Mouse (Mus musculus) frontal cortex, adult 2 months (tissue): ENCODE results near the gene Rnf149. TPM values are rescaled to one million over a fixed set of nuclear protein-coding genes. Genes with fewer than 3 reads are reported as not detected.
"Not testable (repeated sequence)": the region's sequence is repeated elsewhere in the genome, so short reads cannot be mapped to it uniquely, and the experiment has no call there.

Experiments
- DNase-seq, 2 experiments: peaks; one replicate each; pipeline ENCODE4 v3.0.0; 2022; ENCODE audit warnings: low spot score in 1 of 2; ENCODE audit errors: extremely low spot score in 1 of 2
- polyA plus RNA-seq: library from polyadenylated mRNA; depleted of rRNA; stranded (reverse); fragments of >200 nt; gene quantifications from 2 replicates; pipeline ENCODE4 v1.2.3, GENCODE M21; 2012; rRNA removed

Rnf149 gene
- polyA plus RNA-seq = 25.7 and 29.3 TPM in 2 replicates

DNA sequence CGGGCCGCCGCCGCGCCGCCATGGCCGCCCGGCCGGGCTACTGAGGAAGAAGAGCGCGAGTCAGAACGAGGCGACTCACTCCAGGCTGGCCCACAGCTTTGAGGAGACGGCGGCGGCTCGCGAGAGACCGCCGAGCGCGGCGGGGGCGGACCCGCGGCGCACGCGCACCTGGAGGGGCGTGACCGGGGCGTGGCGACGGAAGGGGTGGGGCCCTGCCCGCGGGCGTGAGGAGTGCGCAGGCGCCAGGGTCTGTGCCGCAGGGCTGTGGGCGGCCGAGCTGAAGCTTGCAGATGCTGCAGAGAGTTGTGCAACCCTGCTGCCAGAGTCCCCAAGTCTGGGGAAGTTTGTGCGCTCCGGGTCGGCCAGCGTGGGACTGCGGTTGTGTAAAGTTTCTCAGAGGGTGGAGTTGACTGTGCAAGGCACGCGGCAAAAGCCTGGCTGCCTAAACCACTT lies at the start of gene Rnf149:
TSS of gene Rnf149 (minus strand) at position 153 of the 453 bp plus-strand sequence.
- DNase-seq = peak; percentile 91 to 97

DNA sequence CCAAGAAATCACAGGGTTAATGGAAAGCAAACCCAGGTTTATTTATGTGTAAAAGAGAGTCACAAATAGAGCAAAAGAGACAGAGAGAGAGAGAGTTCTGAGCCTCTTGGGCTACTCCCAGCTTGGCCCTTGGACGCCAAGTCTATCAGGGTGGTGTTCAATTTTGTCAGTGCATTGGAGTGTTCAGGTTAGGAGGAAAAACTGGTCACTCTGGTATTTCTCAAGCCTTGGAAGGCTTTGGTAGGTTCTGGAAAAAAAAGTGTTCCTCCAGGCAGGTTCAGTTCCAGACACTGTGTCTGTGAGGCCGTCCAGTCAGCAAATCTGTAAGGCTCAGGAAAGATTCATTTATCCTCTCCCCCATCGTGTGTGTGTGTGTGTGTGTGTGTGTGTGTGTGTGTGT lies 48.3 kb upstream of the Rnf149 start:
- no peak for DNase-seq

DNA sequence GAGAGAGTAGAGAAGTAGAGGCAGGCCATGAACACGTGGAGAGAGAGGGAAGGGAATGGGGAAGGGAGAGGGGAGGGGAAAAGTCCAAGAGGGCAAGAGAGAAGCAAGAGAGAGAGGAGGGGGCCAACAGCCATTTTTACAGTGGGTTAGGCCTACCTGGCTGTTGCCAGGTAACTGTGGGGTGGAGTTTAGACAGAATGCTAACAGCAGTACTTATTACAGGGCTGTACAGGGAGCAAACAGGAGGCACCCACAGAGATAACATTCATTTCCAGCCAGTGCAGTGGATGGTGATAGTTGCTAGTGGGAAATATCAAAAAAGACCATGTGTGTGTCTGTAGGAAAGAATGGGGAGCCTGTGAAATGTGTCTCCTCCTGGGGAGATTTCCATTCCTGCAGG lies 46.5 kb upstream of the Rnf149 start:
- DNase-seq = no peak

DNA sequence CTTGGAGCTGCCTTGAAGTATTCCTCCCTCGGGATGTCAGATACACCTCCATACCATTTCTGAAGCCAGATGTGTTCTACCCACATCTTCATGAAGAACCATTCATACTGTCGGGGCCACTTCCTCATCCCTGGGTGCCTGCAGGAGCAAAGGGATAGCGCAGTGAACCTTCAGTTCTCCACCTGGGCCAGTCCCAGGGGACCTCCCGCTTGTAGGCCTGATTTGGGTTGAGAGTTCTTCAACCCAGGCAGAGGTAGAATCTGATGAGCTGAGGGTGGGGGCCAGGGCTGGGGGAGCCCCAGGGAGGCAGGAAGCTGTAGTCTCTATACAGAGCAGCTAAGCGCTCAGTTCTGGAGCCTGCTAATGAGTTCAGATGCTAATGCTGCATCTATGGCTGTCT lies 45.9 kb upstream of the Rnf149 start:
- DNase-seq = no peak

DNA sequence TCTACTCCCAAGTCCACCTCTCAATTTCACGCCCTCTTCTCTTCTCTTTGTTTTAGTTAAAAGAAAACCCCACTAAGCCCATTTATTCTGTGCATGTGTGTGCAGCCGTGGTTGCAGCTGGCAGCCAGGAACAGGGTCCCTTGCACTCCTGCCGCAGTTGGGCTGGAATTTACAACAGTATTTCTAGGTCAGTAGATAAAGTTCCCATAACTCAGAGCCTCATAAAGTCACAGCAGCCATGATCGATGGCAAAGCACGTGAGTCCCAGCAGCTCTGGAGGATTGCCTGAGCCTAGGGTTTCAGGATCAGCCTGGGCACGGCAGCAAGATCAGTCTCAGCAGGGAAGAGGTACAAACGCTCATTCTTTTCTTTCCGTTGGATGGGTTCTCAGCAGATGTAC lies 41.3 kb upstream of the Rnf149 start:
- no peak for DNase-seq

DNA sequence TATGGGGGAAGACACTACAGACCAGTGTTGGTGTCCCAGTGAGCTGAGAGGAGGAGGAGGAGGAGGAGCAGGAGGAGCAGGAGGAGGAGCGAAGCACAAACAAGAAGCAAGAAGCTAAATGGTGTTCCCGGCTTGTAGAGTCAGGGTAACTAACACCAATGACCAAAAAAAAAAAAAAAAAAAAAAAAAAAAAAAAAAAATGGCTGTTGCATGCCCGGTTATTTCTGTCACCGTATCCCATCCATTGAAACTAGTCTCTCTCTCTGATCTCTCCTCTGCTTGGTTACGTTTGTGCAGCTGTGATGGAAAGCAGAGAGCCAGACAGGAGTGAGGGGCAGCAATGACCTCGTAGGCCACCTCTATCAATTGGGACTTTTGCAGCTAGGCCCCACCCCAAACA lies 38.3 kb upstream of the Rnf149 start:
- DNase-seq = no peak

DNA sequence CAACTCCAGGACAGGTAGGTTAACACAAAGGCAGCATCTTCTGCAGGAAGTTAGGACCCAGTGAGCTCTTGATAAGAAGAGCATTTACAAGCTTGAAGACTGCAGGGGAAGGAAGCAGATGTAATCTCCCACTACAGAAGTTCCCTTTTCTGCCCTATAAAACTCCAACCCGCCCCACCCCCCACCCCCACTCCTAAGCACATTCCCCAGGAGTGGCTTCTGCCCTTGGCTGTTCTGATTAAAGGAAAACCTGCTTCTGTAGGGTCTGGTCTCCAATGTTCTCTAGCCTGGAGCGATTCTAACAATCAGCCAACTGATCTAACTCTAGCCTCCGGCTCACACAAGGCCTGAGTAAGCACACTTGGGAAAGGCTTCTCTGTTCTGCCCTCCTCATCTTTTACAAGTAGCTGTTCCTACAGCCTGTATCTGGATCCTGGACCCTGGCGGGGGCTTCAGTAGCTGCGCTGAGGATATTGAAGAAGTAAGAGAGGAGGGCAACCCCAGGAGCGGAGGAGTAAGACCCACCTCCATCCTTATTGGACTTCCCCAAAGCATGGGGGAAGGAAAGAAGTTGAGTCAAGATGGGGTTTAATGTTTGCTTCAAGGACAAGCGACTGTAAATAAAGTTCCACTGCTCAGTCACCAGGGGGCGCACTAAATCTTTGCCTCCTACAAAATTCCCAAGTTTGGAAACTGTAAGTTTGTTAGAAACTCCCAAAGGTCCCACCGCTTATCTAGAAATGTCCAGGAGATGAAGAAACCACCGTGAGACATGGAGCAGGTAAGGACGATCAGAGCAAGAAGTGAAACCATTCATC lies 37.5 kb upstream of the Rnf149 start:
- peak in 1 of 2 experiments; percentile 59 for DNase-seq

DNA sequence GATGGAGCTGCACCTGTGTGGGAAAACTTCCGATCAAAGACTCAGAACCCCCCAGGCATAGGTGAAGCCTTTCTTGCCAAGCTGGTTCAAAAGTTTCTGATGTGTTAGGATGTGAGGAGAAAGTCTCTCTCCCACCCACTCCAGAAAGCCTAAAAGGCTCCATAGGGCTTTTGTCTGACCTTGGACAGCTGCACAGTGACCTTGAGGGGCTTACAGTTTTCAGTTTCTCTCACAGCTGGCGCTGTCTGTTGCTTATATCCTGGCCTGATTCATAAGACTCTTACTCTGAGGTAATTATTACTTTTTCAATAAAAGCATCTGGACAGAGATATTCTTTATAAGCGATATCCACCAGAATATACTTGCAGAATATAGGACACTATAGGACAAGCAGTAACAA lies 35.9 kb upstream of the Rnf149 start:
- no peak for DNase-seq

DNA sequence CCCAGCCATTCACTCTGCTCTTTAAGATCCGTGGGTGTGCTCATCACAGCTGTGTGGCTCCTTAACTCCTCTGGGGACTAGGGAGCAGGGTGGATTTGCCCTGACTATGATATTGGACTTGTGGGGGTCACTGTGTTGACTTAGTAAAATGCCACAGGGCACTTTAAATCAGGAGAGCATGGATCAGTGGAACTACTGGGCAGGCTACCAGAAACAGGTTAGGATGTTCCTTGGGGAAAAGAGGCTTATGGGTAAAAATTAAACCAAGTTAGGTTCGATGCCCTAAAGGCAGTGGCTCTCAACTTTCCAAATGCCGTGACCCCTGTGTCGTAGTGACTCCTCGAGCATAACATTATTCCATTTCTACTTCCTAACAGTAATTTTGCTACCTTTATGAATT lies 35.3 kb upstream of the Rnf149 start:
- DNase-seq = no peak

DNA sequence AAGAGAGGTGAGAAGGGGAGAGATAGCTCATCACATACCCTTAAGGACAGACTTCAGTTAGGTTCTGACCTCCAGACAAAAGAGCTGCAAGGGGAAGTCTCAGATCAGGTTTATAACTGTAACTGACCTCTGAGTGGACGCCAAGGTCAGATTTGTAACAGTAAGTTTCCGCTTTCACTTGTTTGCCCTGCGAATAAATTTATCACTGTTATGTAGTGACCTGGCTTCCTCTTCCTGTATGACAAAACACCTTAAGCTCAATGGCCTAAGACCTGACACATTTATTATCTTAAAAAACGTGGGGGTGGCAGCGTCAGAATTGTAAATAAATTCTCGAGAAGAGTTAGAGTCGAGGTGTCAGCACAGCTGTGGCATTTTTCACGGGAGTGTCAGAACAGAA lies 31.3 kb upstream of the Rnf149 start:
- DNase-seq = no peak

DNA sequence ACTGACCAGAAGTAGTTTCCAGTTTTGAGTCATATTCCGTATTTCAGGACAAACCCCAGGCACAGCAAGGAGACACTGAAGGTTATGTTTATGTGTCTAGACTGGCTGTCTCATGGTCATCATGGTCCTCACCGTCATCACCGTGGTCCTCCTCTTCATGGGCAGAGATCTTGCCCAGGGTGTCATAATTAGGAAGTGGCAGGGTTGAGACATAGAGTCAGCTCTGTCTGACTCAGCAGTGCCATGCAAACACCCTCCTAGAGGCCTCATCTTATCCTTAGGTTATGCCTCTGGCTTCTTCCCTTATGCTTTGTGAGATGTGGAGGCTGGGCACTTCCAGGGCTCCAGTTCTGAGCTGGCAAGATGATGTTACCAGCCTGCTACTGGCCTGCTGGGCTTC lies 25.3 kb upstream of the Rnf149 start:
- DNase-seq = no peak

DNA sequence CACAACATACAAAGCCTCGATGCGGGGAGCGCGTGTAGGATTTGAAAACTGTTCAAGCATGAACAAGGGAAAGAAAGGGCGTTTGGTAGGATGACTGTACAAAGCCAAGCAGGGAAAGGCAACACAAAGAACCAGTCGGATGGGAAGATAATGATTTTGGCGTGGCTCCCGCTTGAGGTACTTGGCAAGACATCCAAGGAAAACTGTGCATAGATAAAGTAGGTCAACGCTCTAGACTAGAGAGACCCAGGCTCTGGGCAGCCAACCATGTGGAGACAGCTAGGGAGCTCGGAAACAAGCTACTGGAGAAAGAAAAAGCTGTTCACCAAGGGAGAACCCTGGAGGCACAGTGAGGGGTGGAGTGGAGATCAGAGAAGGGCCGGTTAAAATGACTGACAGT lies 21.5 kb upstream of the Rnf149 start:
- DNase-seq = peak in 1 of 2 experiments; percentile 47

DNA sequence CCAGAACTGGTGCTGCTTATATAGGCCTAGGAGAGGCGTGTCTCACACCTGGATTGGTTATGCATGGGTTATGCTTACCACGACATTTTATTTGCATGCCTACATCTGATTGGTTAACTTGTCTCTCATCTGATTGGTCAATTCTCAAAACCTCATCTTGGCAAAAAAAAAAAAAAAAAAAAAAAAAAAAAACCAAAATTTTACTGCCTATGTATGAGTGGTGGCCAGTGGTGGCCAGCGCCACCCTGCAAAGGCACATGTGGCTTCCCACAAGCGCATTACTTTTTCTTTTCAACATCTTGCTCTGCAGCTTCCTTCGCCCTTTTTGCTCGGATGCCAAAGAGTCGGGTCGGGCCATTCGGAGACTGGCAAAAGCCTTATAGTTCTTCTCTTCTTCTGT lies 19.9 kb upstream of the Rnf149 start:
- DNase-seq = not testable (repeated sequence)

DNA sequence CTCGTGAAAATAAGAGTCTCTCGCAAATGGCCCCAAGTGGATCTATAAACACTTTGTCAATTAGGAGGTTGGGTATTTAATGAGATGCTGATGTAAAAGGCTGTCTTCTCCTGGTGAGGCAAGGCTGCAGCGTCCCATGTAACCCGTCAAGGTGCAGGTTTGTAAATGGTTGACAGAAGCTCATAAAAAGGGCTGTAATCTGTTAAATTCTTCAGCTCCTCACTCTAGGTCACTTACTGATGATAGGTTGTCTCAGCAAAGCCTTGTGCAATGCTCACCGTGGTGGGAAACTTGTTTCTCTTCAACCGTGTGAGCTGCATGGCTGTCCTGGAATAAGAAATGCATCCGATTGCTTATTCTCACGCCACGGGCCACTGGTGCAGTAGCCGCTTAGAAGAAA lies 16.6 kb upstream of the Rnf149 start:
- DNase-seq = no peak

DNA sequence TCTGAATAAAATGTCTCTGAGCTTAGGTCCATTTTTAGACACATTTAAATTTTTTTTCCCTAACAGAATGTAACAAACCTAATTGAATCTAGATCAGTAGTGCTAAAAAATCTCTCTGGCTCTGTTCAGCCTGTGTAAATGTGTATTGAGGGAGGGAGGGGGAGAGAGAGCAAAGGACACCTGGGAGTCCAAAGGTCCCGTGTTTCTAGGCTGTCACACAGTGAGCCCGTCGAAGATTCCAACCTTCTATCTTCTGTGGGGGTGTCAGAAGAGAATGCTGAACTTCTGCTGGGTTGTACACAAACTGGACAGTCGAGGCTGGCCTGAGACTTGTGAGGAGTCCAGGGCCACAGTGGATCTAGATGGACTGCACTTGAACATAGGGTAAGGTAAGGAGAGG lies 14.9 kb upstream of the Rnf149 start:
- no peak for DNase-seq

DNA sequence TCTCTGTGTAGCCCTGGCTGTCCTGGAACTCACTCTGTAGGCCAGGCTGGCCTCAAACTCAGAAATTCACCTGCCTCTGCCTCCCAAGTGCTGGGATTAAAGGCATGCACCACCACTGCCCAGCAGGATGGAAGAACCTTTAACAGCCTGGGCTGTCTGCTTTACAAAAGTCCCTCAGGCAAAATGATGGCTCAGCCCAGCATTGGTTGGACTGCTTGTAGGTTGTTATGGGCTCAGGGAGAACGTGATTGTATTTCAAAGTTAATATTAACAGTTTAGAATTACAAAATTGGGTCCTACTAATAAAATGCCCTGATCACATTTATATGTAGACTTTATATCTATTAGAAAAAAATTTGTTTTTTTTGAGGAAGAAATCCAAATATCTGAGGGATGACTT lies 14.4 kb upstream of the Rnf149 start:
- not testable (repeated sequence) for DNase-seq

DNA sequence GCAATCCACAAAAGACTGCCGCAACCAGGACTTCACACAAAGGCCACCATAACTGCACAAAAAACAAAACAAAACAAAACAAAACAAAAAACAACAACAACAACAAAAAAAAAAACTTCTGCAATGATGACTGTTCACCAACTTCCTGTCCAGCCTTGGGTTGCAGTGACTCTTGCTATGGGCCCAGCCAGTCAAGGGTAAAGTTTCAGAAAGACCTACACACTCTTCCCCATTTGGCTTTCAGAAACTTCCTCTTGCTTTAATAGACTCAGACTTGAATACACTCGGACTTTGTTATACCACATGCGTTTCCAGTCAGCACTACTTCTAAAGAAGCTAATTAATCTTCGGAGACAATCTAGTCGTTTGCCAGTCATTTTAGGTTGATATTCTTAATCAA lies 13.0 kb upstream of the Rnf149 start:
- no peak for DNase-seq

DNA sequence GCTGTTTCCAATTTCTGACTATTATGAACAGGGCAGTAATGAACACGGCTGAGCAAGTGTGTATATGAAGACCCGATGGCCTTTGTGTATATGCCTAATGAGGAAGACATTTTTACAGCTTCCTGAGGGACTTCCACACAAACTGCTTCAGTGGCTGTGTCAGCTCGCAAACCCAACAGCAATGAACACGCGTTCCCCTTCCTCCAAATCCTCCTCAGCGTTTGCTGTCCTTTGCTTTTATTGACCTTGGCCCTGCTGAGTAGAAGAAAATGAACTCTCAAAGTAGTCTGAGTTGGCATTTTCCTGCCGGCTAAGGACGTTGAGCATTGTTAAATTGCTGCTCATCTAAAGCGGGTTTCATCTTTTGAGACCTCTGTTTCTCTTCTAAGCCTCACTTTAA lies 8.2 kb upstream of the Rnf149 start:
- DNase-seq = no peak

DNA sequence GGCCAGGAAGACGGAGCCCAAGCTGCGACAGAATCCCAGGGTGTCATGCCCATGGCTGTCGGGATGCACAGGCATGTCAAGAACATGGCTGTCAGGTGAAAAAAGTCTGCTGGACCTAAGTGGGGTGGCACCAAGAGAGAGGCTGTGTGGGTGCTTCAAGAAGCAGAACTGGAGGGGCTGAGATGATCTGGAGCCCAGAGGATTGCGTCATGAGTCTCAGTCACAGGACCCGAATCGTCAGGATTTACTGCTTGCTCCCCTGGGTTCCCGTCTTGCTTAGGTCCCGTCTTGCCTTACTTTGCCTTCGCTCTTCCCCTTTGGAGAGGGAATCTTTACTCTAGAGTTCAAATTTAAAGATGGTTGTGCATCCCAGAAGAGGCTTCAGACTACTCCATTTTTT lies 6.0 kb upstream of the Rnf149 start:
- DNase-seq = no peak

DNA sequence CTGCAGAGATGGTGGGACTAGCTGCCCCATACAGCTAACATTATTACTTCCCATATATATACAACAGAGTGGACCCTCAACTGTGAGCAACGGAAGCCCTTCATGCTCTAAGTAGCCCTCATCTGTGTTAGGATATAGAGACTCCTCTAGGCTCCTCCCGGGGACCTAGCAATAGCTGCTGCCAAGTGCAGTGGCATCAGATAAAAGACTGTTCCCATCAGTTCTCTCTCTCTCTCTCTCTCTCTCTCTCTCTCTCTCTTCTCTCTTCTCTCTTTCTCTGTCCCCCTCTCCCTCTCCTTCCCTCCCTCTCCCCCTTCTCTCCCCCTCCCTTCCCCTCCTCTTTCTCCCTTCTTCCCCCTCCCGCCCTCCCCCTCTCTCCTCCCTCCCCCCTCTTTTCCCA lies 4.0 kb upstream of the Rnf149 start:
- DNase-seq = no peak

DNA sequence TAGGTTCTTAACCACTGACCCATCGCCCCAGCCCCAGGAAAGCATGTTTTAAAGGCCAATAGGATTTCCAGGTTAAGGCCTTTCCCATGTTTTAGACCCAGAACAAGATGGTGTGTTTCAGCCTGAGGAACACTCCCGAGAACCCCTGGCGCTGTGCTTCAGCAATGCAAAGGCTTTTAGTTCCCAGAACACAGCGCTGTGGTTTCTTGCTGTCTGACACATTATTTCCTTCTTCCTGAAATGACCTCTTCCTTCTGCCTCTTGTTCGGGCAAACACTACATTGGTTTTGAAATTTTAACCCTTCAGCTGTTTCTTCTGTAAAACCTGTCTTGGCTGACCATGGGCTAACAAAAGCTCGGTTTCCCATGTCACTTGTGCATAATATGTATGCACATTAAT lies 1.9 kb upstream of the Rnf149 start:
- no peak for DNase-seq

DNA sequence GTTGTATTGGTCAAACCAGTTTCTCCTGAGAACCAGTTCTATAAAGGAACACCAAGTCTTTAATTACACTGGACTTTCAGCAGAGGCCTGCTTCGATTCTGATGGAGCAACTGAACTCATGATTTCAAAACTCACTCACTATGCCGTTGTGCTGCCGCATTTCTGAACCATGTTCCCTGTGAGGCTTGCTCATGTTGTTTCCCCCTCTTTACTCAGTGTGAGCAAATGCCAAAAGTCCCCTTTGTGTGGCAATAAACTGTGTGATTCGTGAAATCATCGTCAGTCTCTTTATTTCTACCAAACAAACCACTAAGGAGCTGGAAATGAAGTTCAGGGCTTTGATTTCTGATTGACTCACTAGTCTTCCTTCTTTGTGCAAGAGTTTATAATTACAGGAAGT lies 1.2 kb upstream of the Rnf149 start:
- no peak for DNase-seq
